Mouse (Mus musculus) erythroblast, embryonic 14.5 days (primary cell): ENCODE measurements around the gene Chmp6. TPM values are rescaled to one million over a fixed set of nuclear protein-coding genes. Genes with fewer than 3 reads are reported as not detected.

Experiments
- H3K27me3 ChIP-seq: 2 replicates; pipeline ENCODE4 v1.6.1; 2012; ENCODE audit warnings: inconsistent platforms; ENCODE audit not compliant: control insufficient read depth
- H3K36me3 ChIP-seq: 2 replicates; pipeline ENCODE4 v1.6.1; 2012; ENCODE audit warnings: mild to moderate bottlenecking, inconsistent platforms; ENCODE audit not compliant: control insufficient read depth
- H3K4me1 ChIP-seq: 2 replicates; pipeline ENCODE4 v1.6.1; 2012; ENCODE audit warnings: inconsistent platforms; ENCODE audit not compliant: control insufficient read depth
- H3K4me3 ChIP-seq: replicated peaks from 2 replicates; pipeline ENCODE3; 2012; ENCODE audit warnings: moderate library complexity, mild to moderate bottlenecking, inconsistent platforms
- H3K9me3 ChIP-seq: 2 replicates; pipeline ENCODE4 v1.6.1; 2012; ENCODE audit warnings: low read length, inconsistent platforms, mixed read lengths; ENCODE audit not compliant: control insufficient read depth
- GATA1 ChIP-seq: IDR thresholded peaks from 2 replicates; pipeline ENCODE4 v1.6.1; 2012; ENCODE audit warnings: low read length, inconsistent platforms, mixed read lengths
- TAL1 ChIP-seq: IDR thresholded peaks from 3 replicates; pipeline ENCODE4 v1.6.1; 2012; ENCODE audit warnings: low read length, inconsistent platforms, mixed read lengths
- polyA plus RNA-seq: library from polyadenylated mRNA; stranded (reverse); fragments of >175 nt; gene quantifications from 2 replicates; pipeline ENCODE4 v1.2.3, GENCODE M21; 2012

Gene Chmp6
- polyA plus RNA-seq, 1 experiment, result 2.7 TPM

DNA sequence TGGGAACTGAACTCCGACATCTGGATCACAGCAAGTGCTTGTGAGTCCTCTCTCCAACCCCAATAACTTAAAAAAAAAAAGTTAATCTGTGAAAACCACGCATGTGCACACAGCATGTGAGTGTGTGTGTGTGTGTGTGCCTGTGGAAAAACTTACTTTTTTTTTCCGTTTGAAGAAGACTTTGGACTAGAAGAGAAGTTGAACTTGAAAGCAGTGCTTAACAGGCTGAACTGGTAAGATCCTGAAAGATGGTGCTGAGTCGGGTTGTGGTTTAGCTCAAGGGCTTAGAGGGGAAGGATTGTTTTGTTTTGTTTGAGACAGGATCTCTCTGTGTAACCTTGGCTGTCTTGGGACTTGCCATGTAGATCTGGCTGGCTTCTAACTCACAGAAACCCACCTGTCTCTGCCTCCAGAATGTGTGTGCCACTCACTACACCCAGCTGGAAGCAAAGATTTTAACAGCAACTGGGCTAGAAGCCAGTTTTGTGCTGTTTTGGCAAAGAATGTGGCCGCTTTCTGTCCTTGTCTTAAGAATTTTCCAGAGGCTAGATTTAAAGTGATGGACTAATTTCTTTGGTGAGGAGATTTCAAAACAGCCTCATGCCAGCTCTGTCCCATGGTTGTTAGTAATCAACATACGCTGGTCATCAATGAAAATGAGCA lies 16.5 kb downstream of the Chmp6 start:
- H3K27me3 ChIP-seq, result peaks cover 9% of the 10 kb centered on the region
- peaks cover 2% of the 10 kb centered on the region; the same call in 1 of the 2 replicates for H3K9me3 ChIP-seq
- H3K4me1 ChIP-seq, result peaks cover 5% of the 10 kb centered on the region
- no peaks in the 10 kb centered on the region; the same call in 1 of the 2 replicates for H3K36me3 ChIP-seq
- no peak for TF ChIP-seq TAL1
- no peak for TF ChIP-seq GATA1
- H3K4me3 ChIP-seq, result no peak overlapping the region

DNA sequence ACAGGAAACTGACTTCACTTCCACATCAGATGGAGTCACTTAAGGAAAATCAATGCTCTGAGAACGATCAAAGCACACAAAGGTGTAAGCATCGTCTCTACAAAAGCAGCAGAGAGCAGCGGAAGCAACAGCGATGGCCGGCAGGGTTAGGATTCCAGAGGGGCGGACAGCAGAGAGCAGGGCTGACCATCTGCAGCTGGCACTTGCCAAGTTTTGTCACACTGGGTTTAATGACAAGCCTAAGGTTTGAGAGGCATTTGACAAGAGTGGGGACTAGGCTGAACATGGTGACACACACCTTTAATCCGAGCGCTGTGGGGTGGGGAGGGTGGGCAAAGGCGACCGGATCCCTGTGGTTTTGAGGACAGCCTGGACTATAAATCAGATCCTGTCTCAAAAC lies 18.6 kb downstream of the Chmp6 start:
- Histone ChIP-seq H3K36me3 (no peaks in the 10 kb centered on the region; the same call in 1 of the 2 replicates), H3K4me1 (peaks cover 5% of the 10 kb centered on the region), H3K9me3 (peaks cover 2% of the 10 kb centered on the region; the same call in 1 of the 2 replicates), H3K4me3 (no peak overlapping the region), H3K27me3 (peaks cover 12% of the 10 kb centered on the region)
- TF ChIP-seq TAL1 (no peak), GATA1 (no peak)

DNA sequence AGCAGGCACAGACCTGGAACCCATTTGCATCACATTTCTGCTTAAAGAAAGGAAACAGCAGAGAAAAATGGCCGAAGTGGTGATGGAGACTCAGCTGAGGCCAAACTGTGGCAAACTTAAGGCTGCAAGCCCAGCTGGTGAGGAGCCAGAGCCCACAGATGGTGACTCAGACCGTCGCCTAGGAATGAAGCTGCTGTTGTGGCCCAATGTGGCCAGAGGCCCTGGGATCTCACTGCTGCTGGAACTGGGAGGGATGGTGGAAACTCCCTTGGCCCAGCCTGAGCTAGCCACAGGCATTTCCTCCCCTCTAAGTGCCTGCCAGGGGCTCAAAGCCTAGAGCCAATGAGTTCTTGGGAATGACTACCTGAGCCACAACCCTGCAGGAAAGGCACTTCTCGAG lies 19.9 kb downstream of the Chmp6 start:
- no peak for TF ChIP-seq TAL1
- H3K27me3 ChIP-seq, result peaks cover 23% of the 10 kb centered on the region
- H3K4me1 ChIP-seq, result peaks cover 8% of the 10 kb centered on the region
- H3K36me3 ChIP-seq, result no peaks in the 10 kb centered on the region; the same call in 1 of the 2 replicates
- peaks cover 2% of the 10 kb centered on the region; the same call in 1 of the 2 replicates for H3K9me3 ChIP-seq
- H3K4me3 ChIP-seq, result no peak overlapping the region

DNA sequence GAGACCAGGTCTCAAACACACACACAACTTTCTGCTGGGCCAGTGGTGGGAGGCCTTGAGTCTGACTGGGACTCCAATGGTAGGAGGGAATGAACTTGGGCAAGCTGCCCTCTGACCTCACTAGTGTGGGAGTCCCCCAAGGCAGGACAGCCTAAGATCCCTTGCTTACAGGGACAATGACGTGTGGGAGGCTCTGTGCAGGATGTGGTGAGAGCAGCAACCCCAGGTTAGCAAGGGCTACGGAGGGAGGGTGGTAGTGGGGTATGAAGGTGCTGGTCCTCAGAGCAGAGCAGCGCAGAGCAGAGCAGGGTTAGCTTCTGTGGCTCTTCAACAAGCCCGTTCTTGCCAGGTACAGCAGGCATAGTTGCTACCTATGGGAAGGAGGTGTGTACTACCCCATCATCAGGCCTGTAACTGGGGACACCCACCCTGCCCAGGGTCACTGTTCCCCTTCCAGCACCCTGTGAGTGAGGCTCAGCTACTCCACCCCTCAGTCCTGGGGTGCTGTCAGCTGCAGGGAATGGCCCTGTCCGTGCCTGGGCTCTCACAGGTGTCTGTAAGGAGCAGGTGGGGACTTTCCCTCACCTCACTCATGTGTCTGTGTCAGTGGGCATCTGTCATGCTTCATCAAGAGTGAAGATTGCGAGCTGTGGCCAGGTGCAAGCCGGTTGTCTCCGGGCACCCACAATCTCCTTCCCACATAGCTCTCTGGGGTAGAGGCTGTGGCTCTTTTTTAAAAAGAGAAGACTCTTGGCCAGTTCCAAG lies 20.8 kb downstream of the Chmp6 start:
- peaks cover 2% of the 10 kb centered on the region; the same call in 1 of the 2 replicates for H3K9me3 ChIP-seq
- no peaks in the 10 kb centered on the region; the same call in 1 of the 2 replicates for H3K36me3 ChIP-seq
- peaks cover 3% of the 10 kb centered on the region; the same call in 1 of the 2 replicates for H3K4me1 ChIP-seq
- peaks cover 32% of the 10 kb centered on the region for H3K27me3 ChIP-seq
- no peak overlapping the region for H3K4me3 ChIP-seq
- TF ChIP-seq GATA1 (no peak), TAL1 (no peak)

DNA sequence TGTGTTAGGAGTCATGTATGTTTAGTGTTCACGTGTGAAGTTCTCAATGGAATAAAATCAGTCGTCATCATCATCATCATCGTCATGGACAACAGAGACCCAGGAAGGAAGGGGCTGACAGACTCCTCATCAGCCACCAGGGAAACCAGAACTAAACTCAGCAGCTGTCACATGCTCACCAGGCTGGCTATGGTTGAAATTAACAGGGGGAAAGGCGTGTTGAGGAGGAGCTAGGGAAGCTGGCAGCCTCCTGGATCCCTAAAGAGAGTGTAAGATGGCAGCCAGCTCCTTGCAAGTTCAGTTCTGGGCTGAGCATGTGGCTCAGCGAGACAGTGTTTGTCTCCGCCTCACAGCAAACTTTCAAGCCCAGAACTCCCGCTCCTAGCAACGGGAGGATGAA lies 21.5 kb downstream of the Chmp6 start:
- Histone ChIP-seq H3K27me3 (peaks cover 39% of the 10 kb centered on the region), H3K4me3 (no peak overlapping the region), H3K36me3 (no peaks in the 10 kb centered on the region; the same call in 1 of the 2 replicates), H3K4me1 (peaks cover 3% of the 10 kb centered on the region; the same call in 1 of the 2 replicates), H3K9me3 (peaks cover 2% of the 10 kb centered on the region; the same call in 1 of the 2 replicates)
- TF ChIP-seq GATA1 (no peak), TAL1 (no peak)

DNA sequence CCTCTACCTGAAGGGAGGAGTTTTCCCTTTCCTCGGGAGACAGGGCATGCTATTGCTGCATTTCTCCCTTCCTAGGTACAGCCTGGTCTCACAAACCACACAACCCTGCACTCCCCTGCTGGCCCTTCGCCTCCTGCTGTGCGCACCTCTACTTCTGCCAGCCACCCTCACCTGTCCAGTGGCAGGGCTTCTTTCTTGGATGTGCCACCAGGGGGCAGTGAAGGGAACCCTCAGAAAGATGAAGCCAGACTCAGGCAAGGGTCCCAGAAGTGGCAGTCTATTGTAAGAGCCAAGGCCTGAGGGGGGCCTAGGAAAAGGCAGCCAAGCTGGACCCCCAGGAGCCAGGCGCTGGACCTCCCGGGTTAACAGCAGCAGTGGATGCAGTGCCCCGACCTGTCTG lies 22.2 kb downstream of the Chmp6 start:
- Histone ChIP-seq H3K4me1 (peaks cover 3% of the 10 kb centered on the region; the same call in 1 of the 2 replicates), H3K9me3 (peaks cover 2% of the 10 kb centered on the region; the same call in 1 of the 2 replicates), H3K36me3 (no peaks in the 10 kb centered on the region; the same call in 1 of the 2 replicates), H3K27me3 (peaks cover 45% of the 10 kb centered on the region), H3K4me3 (no peak overlapping the region)
- no peak for TF ChIP-seq TAL1
- no peak for TF ChIP-seq GATA1

DNA sequence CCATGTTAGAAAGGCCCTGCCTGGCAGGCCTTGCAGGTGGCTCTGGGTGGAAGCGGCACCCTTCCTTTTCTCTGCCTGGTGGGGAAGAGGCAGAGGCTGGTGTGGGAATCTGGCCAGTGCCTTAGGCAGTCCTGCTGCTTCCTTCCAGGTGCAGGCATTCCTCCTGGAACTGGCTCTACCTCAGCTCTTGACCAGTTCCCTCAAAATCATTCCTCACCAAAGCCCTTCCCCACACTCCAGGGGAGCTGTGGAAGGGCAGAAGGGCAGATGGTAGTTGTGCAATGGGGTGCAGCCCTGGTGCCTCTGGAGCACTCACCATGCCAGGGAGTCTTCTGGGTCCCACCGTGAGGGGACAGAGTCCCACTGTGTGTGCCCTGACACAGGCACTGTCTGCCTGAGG lies 23.2 kb downstream of the Chmp6 start:
- TF ChIP-seq GATA1, result no peak
- no peak for TF ChIP-seq TAL1
- H3K4me1 ChIP-seq, result peaks cover 3% of the 10 kb centered on the region; the same call in 1 of the 2 replicates
- no peak overlapping the region for H3K4me3 ChIP-seq
- peaks cover 55% of the 10 kb centered on the region for H3K27me3 ChIP-seq
- H3K9me3 ChIP-seq, result no peaks in the 10 kb centered on the region
- no peaks in the 10 kb centered on the region; the same call in 1 of the 2 replicates for H3K36me3 ChIP-seq

DNA sequence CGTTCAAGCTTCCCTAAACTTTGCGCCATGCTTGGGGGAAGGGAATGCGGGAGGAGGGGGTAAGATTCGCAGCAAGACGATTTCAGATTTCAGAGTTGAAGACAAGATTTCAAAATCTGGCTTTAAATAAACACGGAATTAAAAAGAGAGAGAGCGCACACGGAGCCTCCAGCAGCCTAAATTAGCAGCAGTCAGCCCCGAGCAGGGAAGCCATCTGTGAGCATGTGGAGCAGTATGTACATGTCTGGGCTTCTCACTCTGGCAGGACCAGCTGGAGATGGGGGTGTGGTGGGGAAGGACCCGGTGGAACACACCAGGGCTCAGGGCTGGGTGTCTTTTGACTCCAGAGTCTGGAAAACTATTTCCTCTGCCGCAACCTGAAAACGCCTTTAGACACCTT lies 24.0 kb downstream of the Chmp6 start:
- H3K4me1 ChIP-seq, result peaks cover 7% of the 10 kb centered on the region
- no peaks in the 10 kb centered on the region; the same call in 1 of the 2 replicates for H3K36me3 ChIP-seq
- H3K4me3 ChIP-seq, result no peak overlapping the region
- TF ChIP-seq GATA1 (no peak), TAL1 (no peak)
- no peaks in the 10 kb centered on the region for H3K9me3 ChIP-seq
- peaks cover 56% of the 10 kb centered on the region for H3K27me3 ChIP-seq
